Mouse (Mus musculus): ENCODE measurements around the gene Nfkbie.

GRCm38 (mm10) chr17:45612008-45612407 lies 56.5 kb downstream of the Nfkbie start:
- no peak for TF ChIP-seq CTCF (IDR thresholded peaks at IDR 0.05; ENCODE audit: low read depth, low read length)
- TF ChIP-seq GATA1 (IDR thresholded peaks at IDR 0.05; ENCODE audit: borderline replicate concordance, low read length): no peak
- no peak for TF ChIP-seq POLR2AphosphoS5 (IDR thresholded peaks at IDR 0.05; ENCODE audit: insufficient replicate concordance, low read depth, low read length)
- no peak for TF ChIP-seq TAL1 (conservative IDR thresholded peaks at IDR 0.05; ENCODE audit: low read depth, low read length)
